Mouse (Mus musculus) myocyte (in vitro differentiated cells): ENCODE results near the gene Elp5.

Source experiments
- E2F4 ChIP-seq: IDR thresholded peaks from one replicate; pipeline ENCODE4 v1.6.1; 2011; ENCODE audit warnings: mild to moderate bottlenecking, control low read depth, moderate library complexity; ENCODE audit not compliant: insufficient read depth
- MAX ChIP-seq: IDR thresholded peaks from one replicate; pipeline ENCODE4 v1.6.1; 2011; ENCODE audit warnings: low read depth, mild to moderate bottlenecking, control low read depth
- MYOD1 ChIP-seq, 3 experiments: IDR thresholded peaks; one replicate each; pipeline ENCODE4 v1.6.1; 2011; ENCODE audit warnings: control low read depth in 2 of 3, low read depth in 2 of 3, mild to moderate bottlenecking in 2 of 3, moderate library complexity in 1 of 3; ENCODE audit not compliant: insufficient read length in 2 of 3, control insufficient read depth in 1 of 3
- POLR2A ChIP-seq: IDR thresholded peaks from one replicate; pipeline ENCODE4 v1.6.1; 2011; ENCODE audit warnings: low read depth, mild to moderate bottlenecking, control low read depth, moderate library complexity; ENCODE audit not compliant: insufficient read length

GRCm38 (mm10) chr11:69964650-69965270 is 17.6 kb downstream of the Elp5 start, which contains the start of gene Cldn7:
- no peak for TF ChIP-seq POLR2A
- TF ChIP-seq MAX = no peak
- no peak for TF ChIP-seq E2F4
- no peak for TF ChIP-seq MYOD1 (IDR thresholded peaks at IDR 0.05; ENCODE audit: control insufficient read depth in 1 of 3, insufficient read length in 2 of 3, low read depth in 2 of 3)
